ENCODE assay signal across 8 mouse cellular contexts in the genomic region with DNA sequence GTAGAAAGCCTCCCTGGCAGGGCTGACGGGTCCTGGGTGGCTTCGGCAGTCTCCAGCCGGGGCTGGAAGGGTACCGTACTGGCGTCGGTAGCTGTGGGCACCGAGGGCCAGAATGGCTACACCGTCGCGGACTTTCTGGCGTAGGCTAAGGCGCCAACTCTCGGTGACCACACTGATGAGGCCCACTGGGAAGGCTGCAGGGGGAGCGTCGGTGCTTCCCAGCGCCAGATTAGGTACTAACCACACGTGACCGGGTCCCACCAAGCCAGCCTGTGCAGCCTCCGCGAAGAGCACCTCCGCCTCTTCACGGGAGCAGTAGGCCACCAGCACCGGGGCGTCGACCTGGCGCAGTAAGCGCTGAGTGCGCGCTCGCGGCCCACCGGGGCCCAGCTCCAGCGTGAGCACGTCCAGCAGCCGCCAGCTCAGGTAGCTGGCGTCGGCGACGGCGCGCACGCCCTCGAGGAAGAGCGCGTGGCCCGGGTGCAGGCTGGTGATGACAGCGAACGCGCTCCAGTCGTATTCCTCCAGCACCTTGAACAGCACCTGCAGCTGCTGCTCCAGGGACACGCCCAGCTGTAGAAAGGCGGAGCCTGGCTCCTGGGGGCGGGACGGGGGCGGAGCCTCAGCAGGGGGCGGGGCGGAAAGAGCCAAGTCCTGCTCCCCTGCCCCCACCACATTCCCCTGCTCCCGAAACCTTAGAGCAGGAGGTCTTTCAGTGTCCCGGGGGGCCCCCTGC. TPM values are rescaled to one million over a fixed set of nuclear protein-coding genes. Genes with fewer than 3 reads are reported as not detected.
A peak's percentile ranks its signal among the peaks of the same experiment; 100 is the strongest.
DNase-seq lines count a peak whose midpoint lies in the region; ATAC-seq lines count a peak whose summit lies in the region.

No protein-coding gene starts in this region.

- no peak overlapping the region for H3K9ac ChIP-seq in lung, embryonic 16.5 days (ENCODE audit: low read length)
- H3K9ac ChIP-seq in forebrain, embryonic 16.5 days (replicated peaks; ENCODE audit: low read depth, low read length), result no peak overlapping the region
- no peak overlapping the region for H3K9ac ChIP-seq in limb, embryonic 11.5 days (ENCODE audit: low read length)
- H3K9ac ChIP-seq in neural tube, embryonic 15.5 days (replicated peaks), result no peak overlapping the region

- H3K36me3 ChIP-seq in lung, embryonic 16.5 days (ENCODE audit: control insufficient read depth, insufficient read depth, low read length), result no peaks in the 10 kb centered on the region
- no peaks in the 10 kb centered on the region for H3K36me3 ChIP-seq in forebrain, embryonic 16.5 days (ENCODE audit: control insufficient read depth, insufficient read depth)
- H3K36me3 ChIP-seq in limb, embryonic 11.5 days (ENCODE audit: control insufficient read depth, insufficient read depth, low read length), result no peaks in the 10 kb centered on the region
- H3K36me3 ChIP-seq in neural tube, embryonic 15.5 days, result no peaks in the 10 kb centered on the region

- H3K4me1 ChIP-seq in lung, embryonic 16.5 days (replicated peaks; ENCODE audit: control insufficient read depth, insufficient read depth, low read length), result peaks cover 11% of the 10 kb centered on the region; the same call in 1 of the 2 replicates
- H3K4me1 ChIP-seq in forebrain, embryonic 16.5 days (replicated peaks; ENCODE audit: control insufficient read depth, insufficient read depth, low read length), result no peaks in the 10 kb centered on the region
- no peaks in the 10 kb centered on the region for H3K4me1 ChIP-seq in limb, embryonic 11.5 days (ENCODE audit: control insufficient read depth, insufficient read depth, low read length)
- H3K4me1 ChIP-seq in neural tube, embryonic 15.5 days, result peaks cover 6% of the 10 kb centered on the region

- H3K27me3 ChIP-seq in lung, embryonic 16.5 days (ENCODE audit: control insufficient read depth, insufficient read depth, low read depth, low read length), result peaks cover 74% of the 10 kb centered on the region
- H3K27me3 ChIP-seq in forebrain, embryonic 16.5 days (replicated peaks; ENCODE audit: control insufficient read depth, insufficient read depth, low read length), result peaks cover 44% of the 10 kb centered on the region
- peaks cover 60% of the 10 kb centered on the region for H3K27me3 ChIP-seq in limb, embryonic 11.5 days (ENCODE audit: control insufficient read depth, insufficient read depth, low read length)
- H3K27me3 ChIP-seq in neural tube, embryonic 15.5 days (replicated peaks), result peaks cover 87% of the 10 kb centered on the region

- DNase-seq in lung, adult 18-20 months, result no peak
- peak; percentile 67 for DNase-seq in limb, embryonic 11.5 days (ENCODE audit: low spot score)
- no peak for DNase-seq in right cerebral cortex, adult 2 months (ENCODE audit: low spot score in 2 of 2)
- DNase-seq in layer of hippocampus, postnatal 36 days, result no peak
- no peak for DNase-seq in gastrocnemius, postnatal 4 days (ENCODE audit: low spot score in 2 of 2)

- no peak overlapping the region for H3K4me2 ChIP-seq in lung, embryonic 16.5 days (ENCODE audit: low read depth, low read length)
- H3K4me2 ChIP-seq in forebrain, embryonic 16.5 days (ENCODE audit: low read length), result peak overlapping the region; percentile 39
- H3K4me2 ChIP-seq in limb, embryonic 11.5 days (ENCODE audit: low read depth, severe bottlenecking), result peak overlapping the region; percentile 5; the same call in 1 of the 2 replicates
- H3K4me2 ChIP-seq in neural tube, embryonic 15.5 days, result peak overlapping the region; percentile 46

- H3K9me3 ChIP-seq in lung, embryonic 16.5 days (ENCODE audit: control insufficient read depth, low read length), result no peaks in the 10 kb centered on the region
- H3K9me3 ChIP-seq in forebrain, embryonic 16.5 days (ENCODE audit: control insufficient read depth, low read length), result no peaks in the 10 kb centered on the region
- no peaks in the 10 kb centered on the region; the same call in 1 of the 2 replicates for H3K9me3 ChIP-seq in limb, embryonic 11.5 days (ENCODE audit: control insufficient read depth, low read length)
- no peaks in the 10 kb centered on the region for H3K9me3 ChIP-seq in neural tube, embryonic 15.5 days (replicated peaks)

- WGBS in lung, embryonic 16.5 days, result 15% methylated on average over 59 of the region's 59 CpGs
- 15% methylated on average over 56 of the region's 59 CpGs for WGBS in forebrain, embryonic 16.5 days
- 19% methylated on average over 59 of the region's 59 CpGs for WGBS in limb, embryonic 11.5 days
- 14% methylated on average over 59 of the region's 59 CpGs for WGBS in neural tube, embryonic 15.5 days

- H3K27ac ChIP-seq in lung, embryonic 16.5 days (ENCODE audit: low read length), result no peak overlapping the region
- H3K27ac ChIP-seq in forebrain, embryonic 16.5 days (ENCODE audit: low read length), result no peak overlapping the region
- H3K27ac ChIP-seq in limb, embryonic 11.5 days (replicated peaks; ENCODE audit: low read depth, low read length), result no peak overlapping the region
- H3K27ac ChIP-seq in neural tube, embryonic 15.5 days (replicated peaks), result no peak overlapping the region

- ATAC-seq in lung, embryonic 16.5 days (ENCODE audit: low read depth), result peak; percentile 62; the same call in 1 of the 2 replicates
- ATAC-seq in forebrain, embryonic 16.5 days, result no peak
- no peak for ATAC-seq in limb, embryonic 11.5 days (ENCODE audit: insufficient number of reproducible peaks, low FRiP score, low TSS enrichment, low read depth)
- ATAC-seq in neural tube, embryonic 15.5 days (ENCODE audit: low FRiP score), result no peak

- H3K4me3 ChIP-seq in lung, embryonic 16.5 days (ENCODE audit: low read length), result no peak overlapping the region
- H3K4me3 ChIP-seq in forebrain, embryonic 16.5 days (replicated peaks; ENCODE audit: low read length), result peak overlapping the region; percentile 19
- H3K4me3 ChIP-seq in limb, embryonic 11.5 days (ENCODE audit: low read depth, low read length), result no peak overlapping the region
- peak overlapping the region; percentile 28 for H3K4me3 ChIP-seq in neural tube, embryonic 15.5 days (replicated peaks)

RNA-seq across cellular contexts. Expression of a gene that starts 9.1 kb away (rescaled TPM):
- polyA plus RNA-seq in lung, embryonic 16.5 days (2015; fragmentation: Nextera tagmentation; extraction: Ambion mirVana), result 0.06 TPM in 1 of 2 replicates, not detected in the other
- polyA plus RNA-seq in forebrain, embryonic 16.5 days (2015; fragmentation: Nextera tagmentation; extraction: Ambion mirVana), result 0.29 and 0.37 TPM in 2 replicates
- 0.04 and 0.06 TPM in 2 replicates for polyA plus RNA-seq in limb, embryonic 11.5 days (2014; fragmentation: Nextera tagmentation; extraction: Ambion mirVana)
- polyA plus RNA-seq in neural tube, embryonic 15.5 days (2015; fragmentation: Nextera tagmentation; extraction: Ambion mirVana), result 0.34 and 0.44 TPM in 2 replicates
- total RNA-seq in layer of hippocampus, postnatal 36 days (2021), result 10 to 100 TPM; 43.5 to 50.9 TPM
- total RNA-seq in gastrocnemius, postnatal 4 days (2021), result not detected

RNA-seq across cellular contexts. Expression of a gene that starts 18.9 kb away (rescaled TPM):
- 14.1 and 14.2 TPM in 2 replicates for polyA plus RNA-seq in lung, embryonic 16.5 days (2015; fragmentation: Nextera tagmentation; extraction: Ambion mirVana)
- 23.2 and 26.9 TPM in 2 replicates for polyA plus RNA-seq in forebrain, embryonic 16.5 days (2015; fragmentation: Nextera tagmentation; extraction: Ambion mirVana)
- polyA plus RNA-seq in limb, embryonic 11.5 days (2014; fragmentation: Nextera tagmentation; extraction: Ambion mirVana), result 10.2 and 15.6 TPM in 2 replicates
- 18.6 and 21.5 TPM in 2 replicates for polyA plus RNA-seq in neural tube, embryonic 15.5 days (2015; fragmentation: Nextera tagmentation; extraction: Ambion mirVana)
- total RNA-seq in layer of hippocampus, postnatal 36 days (2021), result 10 to 100 TPM; 20.9 to 24.2 TPM
- 1 to 10 TPM; 6.7 to 7.7 TPM for total RNA-seq in gastrocnemius, postnatal 4 days (2021)

RNA-seq across cellular contexts. Expression of a gene that starts 39.5 kb away (rescaled TPM):
- 0.30 and 0.48 TPM in 2 replicates for polyA plus RNA-seq in lung, embryonic 16.5 days (2015; fragmentation: Nextera tagmentation; extraction: Ambion mirVana)
- 0.27 and 0.76 TPM in 2 replicates for polyA plus RNA-seq in forebrain, embryonic 16.5 days (2015; fragmentation: Nextera tagmentation; extraction: Ambion mirVana)
- 0.04 and 0.11 TPM in 2 replicates for polyA plus RNA-seq in limb, embryonic 11.5 days (2014; fragmentation: Nextera tagmentation; extraction: Ambion mirVana)
- polyA plus RNA-seq in neural tube, embryonic 15.5 days (2015; fragmentation: Nextera tagmentation; extraction: Ambion mirVana), result 2.0 and 2.1 TPM in 2 replicates
- 10 to 100 TPM; 12.9 to 13.7 TPM for total RNA-seq in layer of hippocampus, postnatal 36 days (2021)
- under 1 TPM; 0.34 to 0.37 TPM for total RNA-seq in gastrocnemius, postnatal 4 days (2021)

RNA-seq across cellular contexts. Expression of a gene that starts 49.0 kb away (rescaled TPM):
- polyA plus RNA-seq in lung, embryonic 16.5 days (2015; fragmentation: Nextera tagmentation; extraction: Ambion mirVana), result 0.09 TPM in 1 of 2 replicates, not detected in the other
- 0.24 TPM in 1 of 2 replicates, not detected in the other for polyA plus RNA-seq in forebrain, embryonic 16.5 days (2015; fragmentation: Nextera tagmentation; extraction: Ambion mirVana)
- not detected in 2 replicates for polyA plus RNA-seq in limb, embryonic 11.5 days (2014; fragmentation: Nextera tagmentation; extraction: Ambion mirVana)
- 0.15 and 0.26 TPM in 2 replicates for polyA plus RNA-seq in neural tube, embryonic 15.5 days (2015; fragmentation: Nextera tagmentation; extraction: Ambion mirVana)
- total RNA-seq in layer of hippocampus, postnatal 36 days (2021), result under 1 TPM in 1 of 2 experiments, not detected in 1; 0.52 TPM
- total RNA-seq in gastrocnemius, postnatal 4 days (2021), result not detected

Comparison
In these comparisons a context has a peak if more than half of its experiments do, and no peak if none do; other contexts are left out.
1. H3K4me3 ChIP-seq: peak in forebrain, embryonic 16.5 days (single experiment) and neural tube, embryonic 15.5 days (single experiment); none in lung, embryonic 16.5 days (single experiment) and limb, embryonic 11.5 days (single experiment).